Mouse (Mus musculus) embryonic facial prominence, embryonic 10.5 days (tissue): ENCODE measurements at regions not wholly inside any gene's neighbourhood (a gene's known extent, or its start where the extent isn't known, plus 50 kb on each side); places are given as distances from the start of the nearest gene placed in this dataset.

ENCODE experiments used
- DNase-seq: peaks from one replicate; pipeline ENCODE4 v3.0.0-alpha.2; 2017; ENCODE audit warnings: low spot score
- H3K27ac ChIP-seq: fragments of 300-500 bp; sonication (generic); replicated peaks from 2 replicates; pipeline ENCODE4 v1.5.1; 2016; ENCODE audit warnings: mild to moderate bottlenecking
- H3K27me3 ChIP-seq: fragments of 300-500 bp; sonication (generic); replicated peaks from 2 replicates; pipeline ENCODE4 v1.6.1; 2016; ENCODE audit warnings: low read depth, mild to moderate bottlenecking; ENCODE audit not compliant: poor library complexity, severe bottlenecking
- H3K36me3 ChIP-seq: fragments of 300-500 bp; sonication (generic); replicated peaks from 2 replicates; pipeline ENCODE4 v1.6.1; 2016; ENCODE audit warnings: mild to moderate bottlenecking, moderate library complexity
- H3K4me1 ChIP-seq: fragments of 300-500 bp; sonication (generic); 2 replicates; pipeline ENCODE4 v1.6.1; 2016
- H3K4me3 ChIP-seq: fragments of 300-500 bp; sonication (generic); 2 replicates; pipeline ENCODE4 v1.5.1; 2016; ENCODE audit warnings: mild to moderate bottlenecking, moderate library complexity
- H3K9me3 ChIP-seq: fragments of 300-500 bp; sonication (generic); 2 replicates; pipeline ENCODE4 v1.6.1; 2016; ENCODE audit warnings: mild to moderate bottlenecking
- WGBS: fragments of 180-500 bp; shearing (Covaris S2); methylation state at CpG from one replicate; pipeline ENCODE4 v1.1.7; 2016; 5-methylcytosine and 5-hydroxymethylcytosine counted together

- Histone ChIP-seq H3K4me3 (peak overlapping the region; percentile 63), H3K27me3 (peaks cover 3% of the 10 kb centered on the region; the same call in 1 of the 2 replicates), H3K4me1 (peaks cover 22% of the 10 kb centered on the region), H3K27ac (peak overlapping the region; percentile 80), H3K36me3 (no peaks in the 10 kb centered on the region), H3K9me3 (no peaks in the 10 kb centered on the region)
- WGBS, result 3% methylated on average over 31 of the region's 31 CpGs
- peak; percentile 80 for DNase-seq
These were observed 187.4 kb upstream of the Ankrd55 start for GRCm38 (mm10) chr13:112100592-112101420.

GRCm38 (mm10) chr13:112101421-112101756 is 186.9 kb upstream of the Ankrd55 start:
- 45% methylated on average over 5 of the region's 5 CpGs for WGBS
- no peaks in the 10 kb centered on the region for H3K9me3 ChIP-seq
- no peaks in the 10 kb centered on the region for H3K36me3 ChIP-seq
- H3K27ac ChIP-seq, result no peak overlapping the region
- peaks cover 22% of the 10 kb centered on the region for H3K4me1 ChIP-seq
- H3K4me3 ChIP-seq, result peak overlapping the region; percentile 63
- DNase-seq, result no peak
- peaks cover 3% of the 10 kb centered on the region; the same call in 1 of the 2 replicates for H3K27me3 ChIP-seq

- 0 out of 2 replicates have a peak, but pooled peaks cover 3% of the 10 kb centered on the region for H3K27me3 ChIP-seq
- no peak overlapping the region for H3K4me3 ChIP-seq
- DNase-seq, result no peak
- H3K9me3 ChIP-seq, result no peaks in the 10 kb centered on the region
- no peaks in the 10 kb centered on the region for H3K36me3 ChIP-seq
- peaks cover 14% of the 10 kb centered on the region for H3K4me1 ChIP-seq
- no peak overlapping the region for H3K27ac ChIP-seq
- WGBS, result 93% methylated on average over 3 of the region's 3 CpGs
These were observed 182.3 kb upstream of the Ankrd55 start for GRCm38 (mm10) chr13:112105953-112106352.

- Histone ChIP-seq H3K9me3 (no peaks in the 10 kb centered on the region), H3K4me3 (no peak overlapping the region), H3K27ac (no peak overlapping the region), H3K27me3 (0 out of 2 replicates have a peak, but pooled peaks cover 6% of the 10 kb centered on the region), H3K4me1 (peaks cover 7% of the 10 kb centered on the region), H3K36me3 (no peaks in the 10 kb centered on the region)
- 79% methylated on average over 7 of the region's 7 CpGs for WGBS
- DNase-seq, result peak; percentile 19
These were observed 173.5 kb upstream of the Ankrd55 start for GRCm38 (mm10) chr13:112114741-112115201.

GRCm38 (mm10) chr13:112116101-112116726 is 172.0 kb upstream of the Ankrd55 start:
- Histone ChIP-seq H3K4me3 (no peak overlapping the region), H3K36me3 (no peaks in the 10 kb centered on the region), H3K9me3 (no peaks in the 10 kb centered on the region), H3K27me3 (0 out of 2 replicates have a peak, but pooled peaks cover 6% of the 10 kb centered on the region), H3K4me1 (peaks cover 10% of the 10 kb centered on the region), H3K27ac (no peak overlapping the region)
- WGBS, result 82% methylated on average over 9 of the region's 9 CpGs
- no peak for DNase-seq

GRCm38 (mm10) chr13:112118564-112118963 is 169.7 kb upstream of the Ankrd55 start:
- 88% methylated on average over 3 of the region's 3 CpGs for WGBS
- Histone ChIP-seq H3K9me3 (no peaks in the 10 kb centered on the region), H3K27me3 (no peaks in the 10 kb centered on the region), H3K4me3 (no peak overlapping the region), H3K27ac (no peak overlapping the region), H3K4me1 (peaks cover 14% of the 10 kb centered on the region), H3K36me3 (no peaks in the 10 kb centered on the region)
- DNase-seq, result no peak

GRCm38 (mm10) chr13:112119611-112120041 is 168.6 kb upstream of the Ankrd55 start:
- Histone ChIP-seq H3K27ac (0 out of 2 replicates have a peak overlapping the region, but pooled peaks have one; percentile 19), H3K36me3 (no peaks in the 10 kb centered on the region), H3K4me3 (no peak overlapping the region), H3K4me1 (peaks cover 14% of the 10 kb centered on the region), H3K27me3 (no peaks in the 10 kb centered on the region), H3K9me3 (no peaks in the 10 kb centered on the region)
- WGBS, result 64% methylated on average over 11 of the region's 11 CpGs
- no peak for DNase-seq

GRCm38 (mm10) chr13:112120346-112120745 is 167.9 kb upstream of the Ankrd55 start:
- Histone ChIP-seq H3K9me3 (no peaks in the 10 kb centered on the region), H3K36me3 (no peaks in the 10 kb centered on the region), H3K4me3 (no peak overlapping the region), H3K27ac (no peak overlapping the region), H3K27me3 (no peaks in the 10 kb centered on the region), H3K4me1 (peaks cover 14% of the 10 kb centered on the region)
- DNase-seq, result no peak
- WGBS, result 72% methylated on average over 4 of the region's 4 CpGs

- Histone ChIP-seq H3K27me3 (no peaks in the 10 kb centered on the region), H3K4me3 (no peak overlapping the region), H3K27ac (no peak overlapping the region), H3K4me1 (peaks cover 19% of the 10 kb centered on the region), H3K36me3 (no peaks in the 10 kb centered on the region), H3K9me3 (no peaks in the 10 kb centered on the region)
- no peak for DNase-seq
- 96% methylated on average over 9 of the region's 9 CpGs for WGBS
These were observed 167.1 kb upstream of the Ankrd55 start for GRCm38 (mm10) chr13:112121110-112121509.

- H3K4me3 ChIP-seq, result no peak overlapping the region
- 75% methylated on average over 9 of the region's 9 CpGs for WGBS
- DNase-seq, result no peak
- H3K4me1 ChIP-seq, result peaks cover 22% of the 10 kb centered on the region
- 0 out of 2 replicates have a peak, but pooled peaks cover 3% of the 10 kb centered on the region for H3K27me3 ChIP-seq
- no peak overlapping the region for H3K27ac ChIP-seq
- H3K9me3 ChIP-seq, result no peaks in the 10 kb centered on the region
- H3K36me3 ChIP-seq, result no peaks in the 10 kb centered on the region
These were observed 165.3 kb upstream of the Ankrd55 start for GRCm38 (mm10) chr13:112122842-112123373.

- H3K27me3 ChIP-seq, result 0 out of 2 replicates have a peak, but pooled peaks cover 14% of the 10 kb centered on the region
- no peaks in the 10 kb centered on the region for H3K9me3 ChIP-seq
- H3K4me3 ChIP-seq, result no peak overlapping the region
- H3K27ac ChIP-seq, result 0 out of 2 replicates have a peak overlapping the region, but pooled peaks have one; percentile 24
- peaks cover 12% of the 10 kb centered on the region for H3K4me1 ChIP-seq
- H3K36me3 ChIP-seq, result no peaks in the 10 kb centered on the region
- DNase-seq, result no peak
- 80% methylated on average over 14 of the region's 14 CpGs for WGBS
These were observed 162.3 kb upstream of the Ankrd55 start for GRCm38 (mm10) chr13:112125769-112126469.

- no peaks in the 10 kb centered on the region for H3K36me3 ChIP-seq
- H3K4me3 ChIP-seq, result no peak overlapping the region
- no peaks in the 10 kb centered on the region for H3K9me3 ChIP-seq
- 77% methylated on average over 4 of the region's 4 CpGs for WGBS
- no peak for DNase-seq
- H3K27me3 ChIP-seq, result 0 out of 2 replicates have a peak, but pooled peaks cover 14% of the 10 kb centered on the region
- peaks cover 16% of the 10 kb centered on the region for H3K4me1 ChIP-seq
- H3K27ac ChIP-seq, result no peak overlapping the region
These were observed 158.0 kb upstream of the Ankrd55 start for GRCm38 (mm10) chr13:112130220-112130619.
